Mouse (Mus musculus) forebrain, embryonic 15.5 days (tissue): ENCODE measurements around the gene Spata3. TPM values are rescaled to one million over a fixed set of nuclear protein-coding genes. Genes with fewer than 3 reads are reported as not detected.

Experiments used
- ATAC-seq: fragments of 200-750 bp; cut with Nextera tagmentation; replicated peaks from 2 replicates; pipeline ENCODE4 v1.8.0; 2017; ENCODE audit warnings: mild to moderate bottlenecking, moderate TSS enrichment, moderate library complexity
- H3K27ac ChIP-seq: fragments of 300-500 bp; sonication (generic); replicated peaks from 2 replicates; pipeline ENCODE4 v1.5.1; 2015; ENCODE audit warnings: mild to moderate bottlenecking, inconsistent platforms
- H3K27me3 ChIP-seq: fragments of 300-500 bp; sonication (generic); 2 replicates; pipeline ENCODE4 v1.6.1; 2015; ENCODE audit warnings: inconsistent platforms
- H3K36me3 ChIP-seq: fragments of 300-500 bp; sonication (generic); 2 replicates; pipeline ENCODE4 v1.6.1; 2015; ENCODE audit warnings: mild to moderate bottlenecking, inconsistent platforms
- H3K4me1 ChIP-seq: fragments of 300-500 bp; sonication (generic); 2 replicates; pipeline ENCODE4 v1.6.1; 2015; ENCODE audit warnings: inconsistent platforms
- H3K4me2 ChIP-seq: fragments of 300-500 bp; sonication (generic); replicated peaks from 2 replicates; pipeline ENCODE4 v1.6.1; 2015; ENCODE audit warnings: mild to moderate bottlenecking, inconsistent platforms
- H3K4me3 ChIP-seq: fragments of 300-500 bp; sonication (generic); 2 replicates; pipeline ENCODE4 v1.5.1; 2015; ENCODE audit warnings: mild to moderate bottlenecking, inconsistent platforms
- H3K9ac ChIP-seq: fragments of 300-500 bp; sonication (generic); replicated peaks from 2 replicates; pipeline ENCODE4 v1.6.1; 2015; ENCODE audit warnings: mild to moderate bottlenecking, inconsistent platforms
- H3K9me3 ChIP-seq: fragments of 300-500 bp; sonication (generic); 2 replicates; pipeline ENCODE4 v1.6.1; 2016; ENCODE audit warnings: inconsistent platforms
- WGBS: fragments of 180-500 bp; shearing (Covaris S2); methylation state at CpG from one replicate; pipeline ENCODE4 v1.1.7; 2015; ENCODE audit warnings: mixed read lengths; 5-methylcytosine and 5-hydroxymethylcytosine counted together
- polyA plus RNA-seq: library from polyadenylated mRNA; unstranded; fragments of >200 nt; fragmentation: Nextera tagmentation; extraction: Ambion mirVana; gene quantifications from 2 replicates; pipeline ENCODE4 v1.2.1, GENCODE M21; 2015

Gene Spata3
- polyA plus RNA-seq, 1 experiment from 2014 or later, result 0.66 TPM

- no peaks in the 10 kb centered on the region for H3K36me3 ChIP-seq
- H3K27me3 ChIP-seq, result peaks cover 8% of the 10 kb centered on the region; the same call in 1 of the 2 replicates
- peaks cover 6% of the 10 kb centered on the region; the same call in 1 of the 2 replicates for H3K9me3 ChIP-seq
- H3K4me2 ChIP-seq, result no peak overlapping the region
- 59% methylated on average over 4 of the region's 4 CpGs for WGBS
- no peak for ATAC-seq
- no peak overlapping the region for H3K4me3 ChIP-seq
- no peaks in the 10 kb centered on the region for H3K4me1 ChIP-seq
- no peak overlapping the region for H3K9ac ChIP-seq
- H3K27ac ChIP-seq, result no peak overlapping the region
Observed at GRCm38 (mm10) chr1:86040131-86040530, 23.5 kb downstream of the Spata3 start.

GRCm38 (mm10) chr1:86040817-86041216 is 24.2 kb downstream of the Spata3 start:
- Histone ChIP-seq H3K9ac (no peak overlapping the region), H3K27ac (no peak overlapping the region), H3K4me2 (no peak overlapping the region), H3K27me3 (peaks cover 11% of the 10 kb centered on the region; the same call in 1 of the 2 replicates), H3K4me1 (peaks cover 3% of the 10 kb centered on the region), H3K36me3 (no peaks in the 10 kb centered on the region), H3K9me3 (peaks cover 6% of the 10 kb centered on the region; the same call in 1 of the 2 replicates), H3K4me3 (no peak overlapping the region)
- no peak for ATAC-seq
- WGBS, result 94% methylated on average over 3 of the region's 3 CpGs

- ATAC-seq, result no peak
- no peaks in the 10 kb centered on the region for H3K36me3 ChIP-seq
- H3K4me1 ChIP-seq, result peaks cover 16% of the 10 kb centered on the region
- peaks cover 28% of the 10 kb centered on the region; the same call in 1 of the 2 replicates for H3K27me3 ChIP-seq
- H3K4me2 ChIP-seq, result peak overlapping the region; percentile 96; the same call in 1 of the 2 replicates
- H3K9ac ChIP-seq, result 0 out of 2 replicates have a peak overlapping the region, but pooled peaks have one; percentile 61
- 64% methylated on average over 4 of the region's 4 CpGs for WGBS
- no peak overlapping the region for H3K27ac ChIP-seq
- peak overlapping the region; percentile 64; the same call in 1 of the 2 replicates for H3K4me3 ChIP-seq
- peaks cover 6% of the 10 kb centered on the region; the same call in 1 of the 2 replicates for H3K9me3 ChIP-seq
Observed at GRCm38 (mm10) chr1:86045056-86045455, 28.4 kb downstream of the Spata3 start.

GRCm38 (mm10) chr1:86045848-86046805 is 29.5 kb downstream of the Spata3 start, which contains the start of gene 2810459M11Rik:
Gene 2810459M11Rik, plus strand, starts transcription at chr1:86045863.
- Histone ChIP-seq H3K4me1 (peaks cover 16% of the 10 kb centered on the region), H3K9ac (peak within 1 kb of the TSS; percentile 61), H3K27me3 (peaks cover 28% of the 10 kb centered on the region; the same call in 1 of the 2 replicates), H3K4me2 (peak within 1 kb of the TSS; percentile 96), H3K9me3 (peaks cover 6% of the 10 kb centered on the region; the same call in 1 of the 2 replicates), H3K27ac (peak within 1 kb of the TSS; percentile 21; the same call in 1 of the 2 replicates), H3K4me3 (peak within 1 kb of the TSS; percentile 64), H3K36me3 (no peaks in the 10 kb centered on the region)
- peak; percentile 76 for ATAC-seq
- 1% methylated on average over 108 of the region's 110 CpGs for WGBS

- Histone ChIP-seq H3K4me1 (peaks cover 16% of the 10 kb centered on the region), H3K4me3 (peak overlapping the region; percentile 64), H3K27me3 (peaks cover 28% of the 10 kb centered on the region; the same call in 1 of the 2 replicates), H3K36me3 (no peaks in the 10 kb centered on the region), H3K9ac (peak overlapping the region; percentile 61), H3K4me2 (peak overlapping the region; percentile 96), H3K9me3 (0 out of 2 replicates have a peak, but pooled peaks cover under 1% of the 10 kb centered on the region), H3K27ac (no peak overlapping the region)
- ATAC-seq, result peak; percentile 12; the same call in 1 of the 2 replicates
- WGBS, result 9% methylated on average over 24 of the region's 24 CpGs
Observed at GRCm38 (mm10) chr1:86046833-86047563, 30.4 kb downstream of the Spata3 start.

GRCm38 (mm10) chr1:86048231-86048630 is 31.6 kb downstream of the Spata3 start:
- Histone ChIP-seq H3K9me3 (no peaks in the 10 kb centered on the region), H3K4me1 (peaks cover 24% of the 10 kb centered on the region), H3K4me2 (no peak overlapping the region), H3K9ac (no peak overlapping the region), H3K27me3 (peaks cover 28% of the 10 kb centered on the region; the same call in 1 of the 2 replicates), H3K4me3 (no peak overlapping the region), H3K36me3 (no peaks in the 10 kb centered on the region), H3K27ac (no peak overlapping the region)
- ATAC-seq, result no peak
- 75% methylated on average over 4 of the region's 4 CpGs for WGBS

- 81% methylated on average over 3 of the region's 3 CpGs for WGBS
- H3K4me1 ChIP-seq, result peaks cover 29% of the 10 kb centered on the region
- no peaks in the 10 kb centered on the region for H3K36me3 ChIP-seq
- no peak for ATAC-seq
- no peak overlapping the region for H3K27ac ChIP-seq
- H3K27me3 ChIP-seq, result peaks cover 28% of the 10 kb centered on the region; the same call in 1 of the 2 replicates
- no peak overlapping the region for H3K4me3 ChIP-seq
- H3K9ac ChIP-seq, result no peak overlapping the region
- no peaks in the 10 kb centered on the region for H3K9me3 ChIP-seq
- no peak overlapping the region for H3K4me2 ChIP-seq
Observed at GRCm38 (mm10) chr1:86048744-86049143, 32.1 kb downstream of the Spata3 start.

GRCm38 (mm10) chr1:86053198-86053921 is 36.7 kb downstream of the Spata3 start:
- peak; percentile 82 for ATAC-seq
- Histone ChIP-seq H3K9ac (no peak overlapping the region), H3K27me3 (0 out of 2 replicates have a peak, but pooled peaks cover 3% of the 10 kb centered on the region), H3K36me3 (no peaks in the 10 kb centered on the region), H3K4me3 (no peak overlapping the region), H3K9me3 (no peaks in the 10 kb centered on the region), H3K4me1 (peaks cover 20% of the 10 kb centered on the region), H3K4me2 (no peak overlapping the region), H3K27ac (peak overlapping the region; percentile 74)
- WGBS, result 35% methylated on average over 12 of the region's 12 CpGs

- H3K9me3 ChIP-seq, result no peaks in the 10 kb centered on the region
- H3K9ac ChIP-seq, result no peak overlapping the region
- peak overlapping the region; percentile 12; the same call in 1 of the 2 replicates for H3K27ac ChIP-seq
- ATAC-seq, result no peak
- WGBS, result 27% methylated on average over 3 of the region's 3 CpGs
- no peaks in the 10 kb centered on the region for H3K27me3 ChIP-seq
- no peaks in the 10 kb centered on the region for H3K36me3 ChIP-seq
- no peak overlapping the region for H3K4me3 ChIP-seq
- no peak overlapping the region for H3K4me2 ChIP-seq
- H3K4me1 ChIP-seq, result peaks cover 25% of the 10 kb centered on the region
Observed at GRCm38 (mm10) chr1:86054943-86055342, 38.3 kb downstream of the Spata3 start.

- Histone ChIP-seq H3K4me2 (no peak overlapping the region), H3K9me3 (no peaks in the 10 kb centered on the region), H3K27ac (no peak overlapping the region), H3K4me3 (no peak overlapping the region), H3K27me3 (no peaks in the 10 kb centered on the region), H3K36me3 (no peaks in the 10 kb centered on the region), H3K9ac (no peak overlapping the region), H3K4me1 (peaks cover 25% of the 10 kb centered on the region)
- 88% methylated on average over 4 of the region's 4 CpGs for WGBS
- no peak for ATAC-seq
Observed at GRCm38 (mm10) chr1:86056284-86056683, 39.7 kb downstream of the Spata3 start.
